Mouse (Mus musculus) regulatory T cell (primary cell): Measurements from ENCODE around the gene Nck1.

Experiments used
- in situ Hi-C: fragments of 300-600 bp; cut with MboI, MseI; formaldehyde crosslinking; loops from one replicate; pipeline ENCODE4 v1.15.1; 2025; ENCODE audit warnings: high pct_unique_total_duplicates

Nck1 gene

GRCm38 (mm10) chr9:100470936-100471604 is 74.9 kb downstream of the Nck1 start:
- in situ Hi-C loops = no loop called here

GRCm38 (mm10) chr9:100470228-100470627 is 75.7 kb downstream of the Nck1 start:
- in situ Hi-C loops = no loop called here

- in situ Hi-C loops = no loop called here
These were observed 76.3 kb downstream of the Nck1 start for GRCm38 (mm10) chr9:100469681-100470080.

GRCm38 (mm10) chr9:100468151-100468550 is 77.8 kb downstream of the Nck1 start:
- in situ Hi-C loops = no loop called here

GRCm38 (mm10) chr9:100467653-100468052 is 78.3 kb downstream of the Nck1 start:
- in situ Hi-C loops = no loop called here

- in situ Hi-C loops = no loop called here
These were observed 79.2 kb downstream of the Nck1 start for GRCm38 (mm10) chr9:100466743-100467142.

- in situ Hi-C loops = no loop called here
These were observed 79.9 kb downstream of the Nck1 start for GRCm38 (mm10) chr9:100465988-100466387.

- in situ Hi-C loops = no loop called here
These were observed 80.6 kb downstream of the Nck1 start for GRCm38 (mm10) chr9:100465380-100465779.

GRCm38 (mm10) chr9:100463771-100464170 is 82.2 kb downstream of the Nck1 start:
- in situ Hi-C loops = no loop called here

- in situ Hi-C loops = no loop called here
These were observed 83.8 kb downstream of the Nck1 start for GRCm38 (mm10) chr9:100462098-100462497.

GRCm38 (mm10) chr9:100461671-100462070 is 84.3 kb downstream of the Nck1 start:
- in situ Hi-C loops = no loop called here

GRCm38 (mm10) chr9:100460203-100460602 is 85.7 kb downstream of the Nck1 start:
- in situ Hi-C loops = no loop called here

GRCm38 (mm10) chr9:100457971-100458681 is 87.8 kb downstream of the Nck1 start:
- in situ Hi-C loops = loop anchor here (5.0 kb wide), 1 partner anchor 179 kb away; no protein-coding TSS in a partner anchor

- in situ Hi-C loops = loop anchor here (5.0 kb wide), 1 partner anchor 93 kb away; the partner anchor contains the start of gene Nck1
These were observed 91.3 kb downstream of the Nck1 start for GRCm38 (mm10) chr9:100454664-100454993.

- in situ Hi-C loops = loop anchor here (5.0 kb wide), 1 partner anchor 93 kb away; the partner anchor contains the start of gene Nck1
These were observed 91.8 kb downstream of the Nck1 start for GRCm38 (mm10) chr9:100453944-100454663.

- in situ Hi-C loops = loop anchor here (5.0 kb wide), 1 partner anchor 95 kb away; the partner anchor contains the start of gene Nck1
These were observed 93.5 kb downstream of the Nck1 start for GRCm38 (mm10) chr9:100452432-100452831.

- in situ Hi-C loops = no loop called here
These were observed 99.8 kb downstream of the Nck1 start for GRCm38 (mm10) chr9:100446059-100446686.
